Mouse (Mus musculus): ENCODE data around the gene Cldnd1. TPM values are rescaled to one million over a fixed set of nuclear protein-coding genes. Genes with fewer than 3 reads are reported as not detected.

The Cldnd1 gene
- polyA plus RNA-seq, 1 experiment, result 26.0 TPM

GRCm38 (mm10) chr16:58715018-58715417 is 12.7 kb upstream of the Cldnd1 start:
- H3K4me3 ChIP-seq (ENCODE audit: extremely low read depth, insufficient read depth, insufficient read length), result no peak overlapping the region; the same call in 1 of the 2 replicates
- DNase-seq (ENCODE audit: low read depth in 1 of 2, low spot score in 2 of 2), result no peak
- H3K4me1 ChIP-seq (ENCODE audit: control insufficient read depth, insufficient read depth, insufficient read length), result no peaks in the 10 kb centered on the region; the same call in 1 of the 2 replicates
- H3K36me3 ChIP-seq (ENCODE audit: control insufficient read depth, insufficient read depth, low read length), result no peaks in the 10 kb centered on the region
- WGBS, result 83% methylated on average over 4 of the region's 4 CpGs
- no peak for TF ChIP-seq CTCF (IDR thresholded peaks at IDR 0.05; ENCODE audit: extremely low read depth, insufficient read depth, insufficient read length, insufficient replicate concordance)
- TF ChIP-seq POLR2A (IDR thresholded peaks at IDR 0.05; ENCODE audit: low read depth, low read length), result no peak
- no peak overlapping the region for H3K27ac ChIP-seq (ENCODE audit: insufficient read depth, low read length)
- H3K27me3 ChIP-seq (ENCODE audit: control insufficient read depth, insufficient read depth, low read length), result no peaks in the 10 kb centered on the region

DNA sequence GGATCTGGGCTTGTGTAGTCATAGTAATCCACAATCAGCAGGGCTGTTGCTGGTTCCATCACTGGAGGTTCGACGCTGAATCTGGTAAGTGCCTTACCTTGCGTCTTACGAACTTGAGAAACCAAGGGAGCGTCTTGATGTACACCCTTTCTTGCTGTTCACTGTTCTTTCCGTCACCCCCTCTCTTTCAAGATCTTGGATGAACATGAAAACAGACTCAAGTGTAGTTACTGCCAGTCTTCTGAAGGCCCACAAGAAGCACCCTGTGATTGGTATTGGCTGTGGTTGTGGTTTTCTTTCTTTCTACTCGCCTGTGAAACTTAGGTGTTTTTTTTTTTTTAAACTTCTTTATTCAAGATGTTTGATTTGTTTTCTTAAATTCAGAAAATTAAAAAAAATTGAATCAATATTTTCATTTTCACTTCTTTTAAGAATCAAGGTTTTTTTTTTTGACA is 9.0 kb upstream of the Cldnd1 start, which contains the start of gene Gpr15:
TSS of gene Gpr15 (minus strand) at position 405 of the 455 bp plus-strand sequence.
- H3K4me1 ChIP-seq (ENCODE audit: control insufficient read depth, insufficient read depth, insufficient read length), result no peaks in the 10 kb centered on the region
- H3K36me3 ChIP-seq (ENCODE audit: control insufficient read depth, insufficient read depth, low read length), result no peaks in the 10 kb centered on the region
- TF ChIP-seq CTCF (IDR thresholded peaks at IDR 0.05; ENCODE audit: extremely low read depth, insufficient read depth, insufficient read length, insufficient replicate concordance) (no peak), POLR2A (IDR thresholded peaks at IDR 0.05; ENCODE audit: low read depth, low read length) (no peak)
- no peak within 1 kb of the TSS for H3K4me3 ChIP-seq (ENCODE audit: extremely low read depth, insufficient read depth, insufficient read length)
- no peak within 1 kb of the TSS; the same call in 1 of the 2 replicates for H3K27ac ChIP-seq (ENCODE audit: insufficient read depth, low read length)
- 75% methylated on average over 7 of the region's 7 CpGs for WGBS
- DNase-seq (ENCODE audit: low read depth in 1 of 2, low spot score in 2 of 2), result no peak
- no peaks in the 10 kb centered on the region for H3K27me3 ChIP-seq (ENCODE audit: control insufficient read depth, insufficient read depth, low read length)

- TF ChIP-seq CTCF (IDR thresholded peaks at IDR 0.05; ENCODE audit: extremely low read depth, insufficient read depth, insufficient read length, insufficient replicate concordance), result no peak
- TF ChIP-seq POLR2A (IDR thresholded peaks at IDR 0.05; ENCODE audit: low read depth, low read length), result no peak
- WGBS, result 81% methylated on average over 2 of the region's 2 CpGs
- Histone ChIP-seq H3K4me1 (ENCODE audit: control insufficient read depth, insufficient read depth, insufficient read length) (no peaks in the 10 kb centered on the region), H3K36me3 (ENCODE audit: control insufficient read depth, insufficient read depth, low read length) (no peaks in the 10 kb centered on the region), H3K4me3 (ENCODE audit: extremely low read depth, insufficient read depth, insufficient read length) (no peak overlapping the region), H3K27ac (ENCODE audit: insufficient read depth, low read length) (no peak overlapping the region), H3K27me3 (ENCODE audit: control insufficient read depth, insufficient read depth, low read length) (no peaks in the 10 kb centered on the region)
- no peak for DNase-seq (ENCODE audit: low read depth in 1 of 2, low spot score in 2 of 2)
Measured at GRCm38 (mm10) chr16:58722292-58722691, 5.4 kb upstream of the Cldnd1 start.

DNA sequence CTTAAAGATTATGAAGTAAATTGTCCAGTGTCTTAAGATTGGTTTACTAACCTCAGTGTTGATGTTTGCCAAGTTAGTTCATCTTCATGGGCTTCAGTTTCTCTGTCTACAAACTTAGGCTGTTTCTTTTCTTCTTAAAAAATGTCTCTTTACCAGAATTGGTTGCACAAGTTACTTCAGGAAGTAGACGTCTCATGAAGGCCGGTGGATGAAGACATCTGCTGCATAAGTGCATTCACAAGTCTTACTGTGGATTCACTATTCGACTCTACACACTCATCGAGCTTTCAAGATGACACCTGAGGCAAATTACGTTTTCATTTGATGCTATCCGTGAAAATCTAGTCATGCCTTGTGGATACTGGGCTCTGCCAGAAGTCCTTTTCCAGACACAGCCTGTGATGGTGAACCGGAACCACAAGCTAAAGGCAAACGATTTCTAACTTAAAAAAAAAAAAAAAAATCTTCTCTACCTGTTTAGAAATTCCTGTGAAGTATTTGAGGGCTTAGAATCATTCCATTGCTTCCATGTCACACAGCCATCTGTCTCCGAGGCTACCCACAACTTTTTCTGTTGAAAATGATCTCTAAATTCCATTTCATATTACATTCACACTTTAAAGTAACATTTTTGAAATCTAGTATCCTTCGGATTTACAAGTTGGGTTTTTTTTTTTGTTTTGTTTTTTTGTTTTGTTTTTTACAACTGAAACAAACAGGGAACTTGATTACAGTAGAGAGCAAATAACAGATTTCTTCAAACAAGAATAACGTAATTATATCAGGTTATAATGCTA is 832 bp upstream of the Cldnd1 start:
- Histone ChIP-seq H3K36me3 (ENCODE audit: control insufficient read depth, insufficient read depth, low read length) (peaks cover 9% of the 10 kb centered on the region), H3K4me1 (ENCODE audit: control insufficient read depth, insufficient read depth, insufficient read length) (no peaks in the 10 kb centered on the region), H3K27me3 (ENCODE audit: control insufficient read depth, insufficient read depth, low read length) (no peaks in the 10 kb centered on the region), H3K27ac (ENCODE audit: insufficient read depth, low read length) (no peak overlapping the region), H3K4me3 (ENCODE audit: extremely low read depth, insufficient read depth, insufficient read length) (no peak overlapping the region)
- 79% methylated on average over 11 of the region's 11 CpGs for WGBS
- TF ChIP-seq POLR2A (IDR thresholded peaks at IDR 0.05; ENCODE audit: low read depth, low read length) (no peak), CTCF (IDR thresholded peaks at IDR 0.05; ENCODE audit: extremely low read depth, insufficient read depth, insufficient read length, insufficient replicate concordance) (no peak)
- no peak for DNase-seq (ENCODE audit: low read depth in 1 of 2, low spot score in 2 of 2)

DNA sequence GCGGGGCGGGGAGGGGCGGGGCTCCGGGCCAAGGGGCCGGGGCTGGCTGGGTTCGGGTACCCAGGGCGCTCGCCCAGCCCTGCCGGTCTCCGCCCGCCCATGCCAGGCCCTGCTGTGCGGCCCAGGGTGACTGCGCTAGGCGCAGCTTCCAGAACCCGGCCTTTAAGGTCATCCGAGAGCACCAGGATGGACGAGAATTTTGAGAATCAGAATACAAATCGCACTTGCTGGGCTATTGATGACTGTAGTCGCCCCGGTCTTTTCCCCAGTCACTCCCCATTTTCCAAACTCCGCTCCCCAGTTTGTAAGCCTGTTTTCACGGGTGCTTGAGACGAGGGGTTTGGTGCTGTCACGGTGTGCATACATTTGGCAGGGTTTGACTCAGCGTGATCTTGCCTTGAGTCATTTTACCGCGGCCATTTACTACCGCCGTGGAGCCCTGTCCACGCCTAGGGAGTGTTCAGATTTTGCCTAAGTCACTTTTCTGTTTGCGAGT is 514 bp downstream of the Cldnd1 start:
- Histone ChIP-seq H3K27ac (ENCODE audit: insufficient read depth, low read length) (peak overlapping the region; percentile 58), H3K27me3 (ENCODE audit: control insufficient read depth, insufficient read depth, low read length) (no peaks in the 10 kb centered on the region), H3K4me1 (ENCODE audit: control insufficient read depth, insufficient read depth, insufficient read length) (no peaks in the 10 kb centered on the region), H3K4me3 (ENCODE audit: extremely low read depth, insufficient read depth, insufficient read length) (peak overlapping the region; percentile 74), H3K36me3 (ENCODE audit: control insufficient read depth, insufficient read depth, low read length) (peaks cover 14% of the 10 kb centered on the region)
- TF ChIP-seq CTCF (IDR thresholded peaks at IDR 0.05; ENCODE audit: extremely low read depth, insufficient read depth, insufficient read length, insufficient replicate concordance), result no peak
- no peak for TF ChIP-seq POLR2A (IDR thresholded peaks at IDR 0.05; ENCODE audit: low read depth, low read length)
- WGBS, result under 1% methylated on average over 27 of the region's 31 CpGs
- no peak for DNase-seq (ENCODE audit: low read depth in 1 of 2, low spot score in 2 of 2)

GRCm38 (mm10) chr16:58738205-58738604 is 10.5 kb downstream of the Cldnd1 start:
- H3K4me3 ChIP-seq (ENCODE audit: extremely low read depth, insufficient read depth, insufficient read length), result no peak overlapping the region
- H3K27ac ChIP-seq (ENCODE audit: insufficient read depth, low read length), result no peak overlapping the region
- no peaks in the 10 kb centered on the region for H3K4me1 ChIP-seq (ENCODE audit: control insufficient read depth, insufficient read depth, insufficient read length)
- TF ChIP-seq CTCF (IDR thresholded peaks at IDR 0.05; ENCODE audit: extremely low read depth, insufficient read depth, insufficient read length, insufficient replicate concordance), result no peak
- no peak for TF ChIP-seq POLR2A (IDR thresholded peaks at IDR 0.05; ENCODE audit: low read depth, low read length)
- no peaks in the 10 kb centered on the region for H3K27me3 ChIP-seq (ENCODE audit: control insufficient read depth, insufficient read depth, low read length)
- 85% methylated on average over 4 of the region's 4 CpGs for WGBS
- no peaks in the 10 kb centered on the region; the same call in none of the 2 replicates for H3K36me3 ChIP-seq (ENCODE audit: control insufficient read depth, insufficient read depth, low read length)
- DNase-seq (ENCODE audit: low read depth in 1 of 2, low spot score in 2 of 2), result no peak

- TF ChIP-seq CTCF (IDR thresholded peaks at IDR 0.05; ENCODE audit: extremely low read depth, insufficient read depth, insufficient read length, insufficient replicate concordance) (no peak), POLR2A (IDR thresholded peaks at IDR 0.05; ENCODE audit: low read depth, low read length) (no peak)
- Histone ChIP-seq H3K4me3 (ENCODE audit: extremely low read depth, insufficient read depth, insufficient read length) (no peak overlapping the region), H3K27me3 (ENCODE audit: control insufficient read depth, insufficient read depth, low read length) (no peaks in the 10 kb centered on the region), H3K4me1 (ENCODE audit: control insufficient read depth, insufficient read depth, insufficient read length) (no peaks in the 10 kb centered on the region), H3K27ac (ENCODE audit: insufficient read depth, low read length) (no peak overlapping the region), H3K36me3 (ENCODE audit: control insufficient read depth, insufficient read depth, low read length) (no peaks in the 10 kb centered on the region; the same call in none of the 2 replicates)
- WGBS, result 82% methylated on average over 1 of the region's 1 CpGs
- no peak for DNase-seq (ENCODE audit: low read depth in 1 of 2, low spot score in 2 of 2)
Measured at GRCm38 (mm10) chr16:58738800-58739199, 11.1 kb downstream of the Cldnd1 start.
